Mouse (Mus musculus) urinary bladder, postnatal 36 days (tissue): Measurements from ENCODE around the gene Slc23a2.

Experiments
- DNase-seq, 2 experiments: peaks; one replicate each; pipeline ENCODE4 v3.0.0; 2022; ENCODE audit warnings: low spot score in 2 of 2, mixed read lengths in 1 of 2

Gene Slc23a2

GRCm38 (mm10) chr2:132022621-132023020 lies 122.3 kb downstream of the Slc23a2 start:
- no peak for DNase-seq

- DNase-seq, result no peak
These were observed 123.3 kb downstream of the Slc23a2 start for GRCm38 (mm10) chr2:132021616-132022015.

- DNase-seq, result no peak
These were observed 123.8 kb downstream of the Slc23a2 start for GRCm38 (mm10) chr2:132020991-132021541.

GRCm38 (mm10) chr2:132020420-132020819 lies 124.5 kb downstream of the Slc23a2 start:
- no peak for DNase-seq

GRCm38 (mm10) chr2:132019372-132019811 lies 125.5 kb downstream of the Slc23a2 start:
- DNase-seq, result no peak

GRCm38 (mm10) chr2:132018156-132018555 lies 126.8 kb downstream of the Slc23a2 start:
- DNase-seq, result no peak

- DNase-seq, result peak in 1 of 2 experiments; percentile 59
These were observed 127.3 kb downstream of the Slc23a2 start for GRCm38 (mm10) chr2:132017611-132018010.

GRCm38 (mm10) chr2:132016034-132016433 lies 128.9 kb downstream of the Slc23a2 start:
- no peak for DNase-seq

GRCm38 (mm10) chr2:132013152-132013551 lies 131.8 kb downstream of the Slc23a2 start:
- no peak for DNase-seq

- no peak for DNase-seq
These were observed 134.1 kb downstream of the Slc23a2 start for GRCm38 (mm10) chr2:132010781-132011180.

GRCm38 (mm10) chr2:132008186-132008585 lies 136.7 kb downstream of the Slc23a2 start:
- no peak for DNase-seq

GRCm38 (mm10) chr2:132007475-132007819 lies 137.5 kb downstream of the Slc23a2 start:
- DNase-seq, result no peak

GRCm38 (mm10) chr2:132006561-132007474 lies 138.1 kb downstream of the Slc23a2 start:
- peak; percentile 52 to 83 for DNase-seq

- DNase-seq, result no peak
These were observed 139.5 kb downstream of the Slc23a2 start for GRCm38 (mm10) chr2:132005445-132005844.

GRCm38 (mm10) chr2:132004495-132005136 lies 140.3 kb downstream of the Slc23a2 start:
- DNase-seq, result no peak

- no peak for DNase-seq
These were observed 141.0 kb downstream of the Slc23a2 start for GRCm38 (mm10) chr2:132003916-132004315.
